Mouse (Mus musculus): Measurements from ENCODE around the gene Vstm2l. TPM values are rescaled to one million over a fixed set of nuclear protein-coding genes. Genes with fewer than 3 reads are reported as not detected.

The Vstm2l gene
- polyA plus RNA-seq, 1 experiment from 2014 or later: 0.09 TPM

- H3K36me3 ChIP-seq: no peaks in the 10 kb centered on the region
- peak overlapping the region; percentile 52 for H3K4me3 ChIP-seq
- WGBS: 3% methylated on average over 18 of the region's 18 CpGs
- no peak for DNase-seq (ENCODE audit: low spot score)
- H3K9me3 ChIP-seq: no peaks in the 10 kb centered on the region
- peaks cover 73% of the 10 kb centered on the region for H3K27me3 ChIP-seq (ENCODE audit: insufficient read depth, poor library complexity, severe bottlenecking)
- no peak overlapping the region for H3K27ac ChIP-seq
- peaks cover 34% of the 10 kb centered on the region for H3K4me1 ChIP-seq
Measured at GRCm38 (mm10) chr2:157940586-157941185, 26.2 kb downstream of the Vstm2l start.

DNA sequence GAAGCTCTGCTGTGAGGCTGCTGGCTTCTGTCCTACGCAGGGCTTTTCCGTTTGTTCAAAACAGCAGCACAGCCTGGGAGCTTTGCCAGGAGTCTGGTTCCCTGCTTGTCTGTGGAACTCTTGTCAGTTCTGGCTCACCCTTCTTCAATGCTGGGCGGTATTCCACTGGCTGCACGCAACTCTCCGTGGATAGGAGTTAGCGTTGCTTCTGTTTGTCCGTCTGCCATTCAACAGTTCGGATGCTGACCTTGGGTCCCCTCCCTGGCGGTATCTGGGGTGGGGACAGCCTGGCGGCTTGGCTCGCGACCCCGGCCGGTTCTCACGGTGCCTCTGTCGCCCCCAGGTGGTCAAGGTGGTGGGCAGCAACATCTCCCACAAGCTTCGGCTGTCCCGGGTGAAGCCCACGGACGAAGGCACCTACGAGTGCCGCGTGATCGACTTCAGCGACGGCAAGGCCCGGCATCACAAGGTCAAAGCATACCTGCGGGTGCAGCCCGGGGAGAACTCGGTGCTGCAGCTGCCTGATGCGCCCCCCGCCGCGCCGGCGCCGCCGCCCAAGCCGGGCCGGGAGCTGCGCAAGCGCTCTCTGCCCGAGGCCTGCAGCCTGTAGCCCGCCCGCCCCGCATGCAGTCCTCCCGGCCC lies 29.2 kb downstream of the Vstm2l start:
- H3K4me1 ChIP-seq: peaks cover 32% of the 10 kb centered on the region
- no peaks in the 10 kb centered on the region for H3K36me3 ChIP-seq
- WGBS: under 1% methylated on average over 47 of the region's 47 CpGs
- peak; percentile 83 for DNase-seq (ENCODE audit: low spot score)
- H3K27ac ChIP-seq: peak overlapping the region; percentile 78
- H3K4me3 ChIP-seq: peak overlapping the region; percentile 66
- no peaks in the 10 kb centered on the region for H3K9me3 ChIP-seq
- peaks cover 51% of the 10 kb centered on the region for H3K27me3 ChIP-seq (ENCODE audit: insufficient read depth, poor library complexity, severe bottlenecking)

GRCm38 (mm10) chr2:157944156-157944893 lies 29.9 kb downstream of the Vstm2l start:
- no peak for DNase-seq (ENCODE audit: low spot score)
- peak overlapping the region; percentile 78 for H3K27ac ChIP-seq
- peak overlapping the region; percentile 66 for H3K4me3 ChIP-seq
- peaks cover 32% of the 10 kb centered on the region for H3K4me1 ChIP-seq
- H3K9me3 ChIP-seq: no peaks in the 10 kb centered on the region
- peaks cover 44% of the 10 kb centered on the region for H3K27me3 ChIP-seq (ENCODE audit: insufficient read depth, poor library complexity, severe bottlenecking)
- H3K36me3 ChIP-seq: no peaks in the 10 kb centered on the region
- WGBS: 10% methylated on average over 37 of the region's 37 CpGs

GRCm38 (mm10) chr2:157953978-157954377 lies 39.5 kb downstream of the Vstm2l start:
- DNase-seq (ENCODE audit: low spot score): no peak
- Histone ChIP-seq H3K4me3 (no peak overlapping the region), H3K9me3 (no peaks in the 10 kb centered on the region), H3K36me3 (no peaks in the 10 kb centered on the region), H3K27me3 (ENCODE audit: insufficient read depth, poor library complexity, severe bottlenecking) (no peaks in the 10 kb centered on the region), H3K27ac (no peak overlapping the region), H3K4me1 (peaks cover 15% of the 10 kb centered on the region)
- 75% methylated on average over 5 of the region's 5 CpGs for WGBS

DNA sequence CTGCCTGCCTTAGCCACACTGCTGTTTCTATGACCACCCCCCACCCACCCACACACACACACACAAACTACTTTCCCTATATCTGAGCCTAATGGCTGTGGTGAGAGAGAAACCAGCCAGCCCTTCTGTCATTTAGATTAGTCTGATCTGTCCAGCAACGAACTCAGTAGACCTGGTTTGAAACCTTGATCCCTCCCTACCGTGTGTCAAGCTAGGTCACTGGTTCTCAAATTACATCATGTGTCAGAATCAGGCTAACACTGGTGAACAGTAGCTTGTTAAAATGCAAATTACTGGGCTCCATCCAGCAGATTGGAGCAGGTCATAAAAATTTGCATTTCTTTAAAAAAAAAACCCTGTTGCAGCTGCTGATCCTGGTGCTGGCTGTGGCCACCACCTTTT lies 43.3 kb downstream of the Vstm2l start:
- Histone ChIP-seq H3K4me1 (peaks cover 15% of the 10 kb centered on the region), H3K4me3 (no peak overlapping the region), H3K9me3 (no peaks in the 10 kb centered on the region), H3K36me3 (no peaks in the 10 kb centered on the region), H3K27ac (no peak overlapping the region), H3K27me3 (ENCODE audit: insufficient read depth, poor library complexity, severe bottlenecking) (no peaks in the 10 kb centered on the region)
- DNase-seq (ENCODE audit: low spot score): no peak
- 15% methylated on average over 2 of the region's 2 CpGs for WGBS

DNA sequence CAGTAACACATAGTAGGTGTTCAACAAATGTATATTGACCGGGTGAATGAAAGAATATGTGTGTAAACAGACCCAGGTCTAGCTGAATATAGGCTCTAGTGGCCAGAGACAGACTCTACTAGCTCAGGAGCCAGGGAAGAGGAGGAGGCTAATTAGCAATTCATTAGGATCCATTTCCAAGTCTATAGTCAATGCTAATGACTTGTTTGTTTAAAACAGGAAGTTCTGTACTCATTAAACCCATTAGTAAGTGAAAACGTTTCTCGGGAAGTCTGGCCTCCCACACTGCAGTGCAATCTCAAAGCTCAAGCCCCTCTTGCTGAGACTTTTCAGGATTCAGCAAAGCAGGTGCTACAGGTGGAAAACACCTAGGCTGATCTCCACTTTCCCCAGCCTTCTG lies 53.4 kb downstream of the Vstm2l start:
- no peak overlapping the region for H3K4me3 ChIP-seq
- no peaks in the 10 kb centered on the region for H3K36me3 ChIP-seq
- no peak for DNase-seq (ENCODE audit: low spot score)
- 22% methylated on average over 3 of the region's 3 CpGs for WGBS
- H3K27ac ChIP-seq: no peak overlapping the region
- no peaks in the 10 kb centered on the region for H3K27me3 ChIP-seq (ENCODE audit: insufficient read depth, poor library complexity, severe bottlenecking)
- H3K9me3 ChIP-seq: no peaks in the 10 kb centered on the region
- H3K4me1 ChIP-seq: no peaks in the 10 kb centered on the region

DNA sequence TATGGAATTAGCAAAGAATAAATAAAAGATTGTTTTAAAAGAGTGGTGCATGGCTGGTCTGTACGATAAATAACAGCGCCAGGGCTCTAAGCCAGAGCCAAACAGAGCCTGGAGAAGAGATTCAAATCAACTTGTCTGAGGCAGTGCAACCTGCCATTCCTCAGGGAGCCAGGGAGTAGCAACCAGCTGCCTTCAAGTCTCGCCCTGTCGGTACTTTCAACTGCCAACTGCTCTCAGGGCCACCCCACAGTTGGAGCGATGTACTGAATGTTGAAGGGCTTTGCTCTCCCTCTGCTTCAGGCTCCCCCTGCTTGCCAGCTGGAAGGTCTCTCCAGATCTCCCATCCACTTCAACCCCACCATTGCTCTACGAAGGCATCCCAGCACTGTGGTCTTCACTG lies 55.7 kb downstream of the Vstm2l start:
- H3K9me3 ChIP-seq: no peaks in the 10 kb centered on the region
- peaks cover 8% of the 10 kb centered on the region for H3K4me1 ChIP-seq
- no peaks in the 10 kb centered on the region for H3K36me3 ChIP-seq
- H3K4me3 ChIP-seq: no peak overlapping the region
- WGBS: 58% methylated on average over 6 of the region's 6 CpGs
- H3K27ac ChIP-seq: no peak overlapping the region
- H3K27me3 ChIP-seq (ENCODE audit: insufficient read depth, poor library complexity, severe bottlenecking): peaks cover 13% of the 10 kb centered on the region; the same call in 1 of the 2 replicates
- no peak for DNase-seq (ENCODE audit: low spot score)

GRCm38 (mm10) chr2:157970669-157971068 lies 56.2 kb downstream of the Vstm2l start:
- peaks cover 13% of the 10 kb centered on the region for H3K4me1 ChIP-seq
- H3K36me3 ChIP-seq: no peaks in the 10 kb centered on the region
- no peak for DNase-seq (ENCODE audit: low spot score)
- no peak overlapping the region for H3K27ac ChIP-seq
- peaks cover 18% of the 10 kb centered on the region for H3K27me3 ChIP-seq (ENCODE audit: insufficient read depth, poor library complexity, severe bottlenecking)
- 2% methylated on average over 3 of the region's 3 CpGs for WGBS
- H3K9me3 ChIP-seq: no peaks in the 10 kb centered on the region
- H3K4me3 ChIP-seq: no peak overlapping the region

GRCm38 (mm10) chr2:157974604-157975501 lies 60.4 kb downstream of the Vstm2l start:
- peaks cover 21% of the 10 kb centered on the region for H3K4me1 ChIP-seq
- no peak for DNase-seq (ENCODE audit: low spot score)
- H3K4me3 ChIP-seq: peak overlapping the region; percentile 37
- 4% methylated on average over 23 of the region's 23 CpGs for WGBS
- H3K27me3 ChIP-seq (ENCODE audit: insufficient read depth, poor library complexity, severe bottlenecking): peaks cover 31% of the 10 kb centered on the region
- no peaks in the 10 kb centered on the region for H3K36me3 ChIP-seq
- H3K27ac ChIP-seq: no peak overlapping the region
- H3K9me3 ChIP-seq: no peaks in the 10 kb centered on the region

DNA sequence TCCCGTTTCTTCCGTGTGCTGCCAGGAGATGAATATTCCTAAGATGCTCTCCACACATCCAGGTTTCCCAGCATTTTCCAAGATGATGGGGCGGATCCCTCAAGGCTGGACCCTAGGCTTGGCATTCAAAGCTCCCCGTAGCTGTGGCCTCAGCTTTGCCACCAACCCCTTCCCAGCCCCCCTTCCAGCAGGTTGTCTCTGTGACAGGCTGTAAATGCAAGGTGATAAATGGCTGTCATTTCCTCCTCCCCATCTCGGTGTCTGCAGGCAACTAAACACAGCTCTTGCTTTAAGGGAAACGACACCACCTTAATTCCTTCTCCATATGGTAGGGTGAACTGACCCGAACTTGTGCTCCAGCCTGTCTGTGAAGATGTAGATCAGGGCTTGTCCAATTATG lies 61.1 kb downstream of the Vstm2l start:
- 0 out of 2 replicates have a peak, but pooled peaks cover 4% of the 10 kb centered on the region for H3K36me3 ChIP-seq
- H3K4me3 ChIP-seq: peak overlapping the region; percentile 37; the same call in 1 of the 2 replicates
- no peaks in the 10 kb centered on the region for H3K9me3 ChIP-seq
- H3K27me3 ChIP-seq (ENCODE audit: insufficient read depth, poor library complexity, severe bottlenecking): peaks cover 31% of the 10 kb centered on the region
- H3K4me1 ChIP-seq: peaks cover 24% of the 10 kb centered on the region
- WGBS: 6% methylated on average over 7 of the region's 7 CpGs
- DNase-seq (ENCODE audit: low spot score): no peak
- no peak overlapping the region for H3K27ac ChIP-seq

DNA sequence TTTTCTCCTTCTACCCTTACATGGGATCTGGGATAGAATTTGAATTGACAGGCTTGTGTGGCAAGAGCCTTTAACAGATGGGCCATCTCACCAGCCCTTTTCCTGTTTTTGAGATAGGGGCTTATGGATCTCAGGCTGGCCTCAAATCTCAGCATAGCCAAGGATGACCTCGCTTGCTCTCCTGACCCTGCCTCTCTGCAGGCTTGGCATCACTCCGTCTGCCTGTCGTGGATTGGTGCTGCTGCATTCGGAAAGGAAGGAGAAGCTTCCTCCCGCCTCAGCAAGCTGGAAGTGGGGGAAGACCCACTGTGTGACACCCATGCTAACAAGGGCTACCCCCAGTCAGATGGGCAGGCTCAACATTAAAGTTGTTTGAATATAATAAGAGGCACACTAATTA lies 64.8 kb downstream of the Vstm2l start:
- peaks cover 21% of the 10 kb centered on the region; the same call in 1 of the 2 replicates for H3K36me3 ChIP-seq
- no peaks in the 10 kb centered on the region for H3K9me3 ChIP-seq
- H3K4me1 ChIP-seq: peaks cover 24% of the 10 kb centered on the region
- WGBS: 64% methylated on average over 5 of the region's 5 CpGs
- DNase-seq (ENCODE audit: low spot score): no peak
- peaks cover 24% of the 10 kb centered on the region for H3K27me3 ChIP-seq (ENCODE audit: insufficient read depth, poor library complexity, severe bottlenecking)
- H3K4me3 ChIP-seq: no peak overlapping the region
- H3K27ac ChIP-seq: no peak overlapping the region

DNA sequence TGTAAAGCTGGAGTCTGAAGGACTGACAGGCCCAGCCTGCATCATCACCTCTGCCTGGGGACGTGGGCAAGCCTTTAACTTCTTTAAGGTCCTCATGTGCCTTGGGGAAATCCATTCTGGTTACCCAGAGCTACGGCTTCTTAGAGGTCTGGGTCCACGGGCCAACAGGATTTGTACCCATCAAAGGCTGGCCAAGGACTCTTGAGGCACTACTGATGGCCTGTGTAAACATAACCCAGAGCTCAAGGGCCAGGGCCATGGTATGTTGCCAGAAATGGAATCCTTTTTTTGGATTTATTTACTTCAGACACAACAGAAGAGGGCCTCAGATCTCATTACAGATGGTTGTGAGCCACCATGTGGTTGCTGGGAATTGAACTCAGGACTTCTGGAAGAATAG lies 68.3 kb downstream of the Vstm2l start:
- Histone ChIP-seq H3K27ac (no peak overlapping the region), H3K36me3 (peaks cover 26% of the 10 kb centered on the region; the same call in 1 of the 2 replicates), H3K9me3 (no peaks in the 10 kb centered on the region), H3K4me3 (no peak overlapping the region), H3K4me1 (peaks cover 28% of the 10 kb centered on the region), H3K27me3 (ENCODE audit: insufficient read depth, poor library complexity, severe bottlenecking) (no peaks in the 10 kb centered on the region)
- DNase-seq (ENCODE audit: low spot score): no peak
- WGBS: 82% methylated on average over 3 of the region's 3 CpGs
